Mouse (Mus musculus) hematopoietic stem cell, adult 5-6 weeks (primary cell): Measurements from ENCODE around the gene Hrct1. TPM values are rescaled to one million over a fixed set of nuclear protein-coding genes. Genes with fewer than 3 reads are reported as not detected.

Experiments
- ATAC-seq, 2 experiments: fragments of 125-278 bp in 1 of 2; replicated peaks in 1 of 2; 2 replicates each; pipeline ENCODE4 v1.8.0; 2016 to 2017; ENCODE audit warnings: inconsistent platforms in 2 of 2, mild to moderate bottlenecking in 2 of 2, moderate number of reproducible peaks in 2 of 2, low read depth in 1 of 2, moderate TSS enrichment in 1 of 2; ENCODE audit not compliant: low FRiP score in 2 of 2, poor library complexity in 2 of 2, severe bottlenecking in 2 of 2, insufficient read depth in 1 of 2, low TSS enrichment in 1 of 2
- total RNA-seq: library from RNA; stranded (forward); fragments of 172-1452, 232-1000 nt; gene quantifications from 2 replicates; pipeline ENCODE4 v1.2.3, GENCODE M21; 2017

Hrct1 gene
- total RNA-seq, 1 experiment from 2014 or later: not detected

DNA sequence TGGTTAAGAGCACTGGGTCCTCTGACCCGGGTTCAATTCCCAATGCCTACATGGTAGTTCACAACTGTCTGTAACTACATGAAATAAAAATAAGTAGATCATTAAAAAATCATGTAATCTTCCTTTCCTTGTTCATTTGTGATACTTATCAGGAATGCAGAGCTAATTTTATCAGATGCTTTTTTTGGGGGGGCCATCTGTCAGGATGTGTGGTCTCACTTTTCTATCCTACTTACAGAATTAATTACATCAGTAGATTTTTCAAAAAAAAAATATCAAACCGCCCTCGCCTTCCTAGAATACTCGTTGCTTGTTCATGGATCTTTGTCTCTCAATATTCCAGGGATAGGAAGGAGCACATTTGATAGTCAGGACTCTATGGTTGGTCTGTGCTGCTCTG, 4.8 kb upstream of the Hrct1 start:
- no peak for ATAC-seq

- no peak for ATAC-seq
Measured at GRCm38 (mm10) chr4:43724764-43725163, 2.2 kb upstream of the Hrct1 start.

GRCm38 (mm10) chr4:43726228-43726993, 577 bp upstream of the Hrct1 start:
- no peak for ATAC-seq

- no peak for ATAC-seq
Measured at GRCm38 (mm10) chr4:43727718-43728575, 959 bp downstream of the Hrct1 start.

- ATAC-seq: no peak
Measured at GRCm38 (mm10) chr4:43728576-43728954, 1.6 kb downstream of the Hrct1 start.

- no peak for ATAC-seq
Measured at GRCm38 (mm10) chr4:43729126-43729525, 2.1 kb downstream of the Hrct1 start.

DNA sequence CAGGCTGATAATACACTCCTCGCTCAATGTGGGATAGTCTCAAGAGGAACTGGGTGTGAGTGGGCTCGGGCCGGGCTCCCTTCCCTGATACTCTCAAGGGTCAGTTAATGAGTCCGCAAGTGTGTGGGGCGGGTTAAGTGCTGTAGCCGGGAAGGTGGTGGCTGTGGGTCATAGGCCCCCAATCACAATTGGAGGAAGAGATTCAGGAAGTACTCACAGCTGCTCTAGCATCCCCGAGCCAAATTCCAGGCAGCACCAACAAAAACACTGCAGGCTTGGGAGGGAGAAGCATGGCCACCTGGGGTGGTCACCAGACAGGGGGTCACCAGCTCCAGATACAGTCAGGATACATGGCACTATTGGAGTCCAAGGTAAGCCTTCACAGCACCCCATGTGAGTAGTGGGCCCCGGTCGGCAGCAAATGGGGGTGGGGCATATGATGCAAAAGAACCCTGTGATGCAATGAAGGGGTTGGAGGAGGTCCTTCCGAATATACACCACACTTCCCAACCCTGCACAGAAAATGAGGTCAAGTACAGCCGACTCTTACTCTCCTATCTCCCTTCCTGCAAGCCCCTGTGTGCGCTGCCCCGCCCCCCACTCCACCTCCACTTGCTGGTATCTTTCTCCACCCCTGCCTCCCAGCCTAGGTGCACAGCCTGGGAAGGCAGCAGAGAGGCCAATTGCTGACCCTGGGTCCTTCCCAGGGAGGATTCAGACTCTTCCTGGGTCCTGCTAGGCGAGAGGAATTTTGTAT, 3.0 kb downstream of the Hrct1 start, which contains the start of gene Spaar:
Spaar (plus strand) TSS at position 241 of the 757 bp plus-strand sequence.
- ATAC-seq: no peak

DNA sequence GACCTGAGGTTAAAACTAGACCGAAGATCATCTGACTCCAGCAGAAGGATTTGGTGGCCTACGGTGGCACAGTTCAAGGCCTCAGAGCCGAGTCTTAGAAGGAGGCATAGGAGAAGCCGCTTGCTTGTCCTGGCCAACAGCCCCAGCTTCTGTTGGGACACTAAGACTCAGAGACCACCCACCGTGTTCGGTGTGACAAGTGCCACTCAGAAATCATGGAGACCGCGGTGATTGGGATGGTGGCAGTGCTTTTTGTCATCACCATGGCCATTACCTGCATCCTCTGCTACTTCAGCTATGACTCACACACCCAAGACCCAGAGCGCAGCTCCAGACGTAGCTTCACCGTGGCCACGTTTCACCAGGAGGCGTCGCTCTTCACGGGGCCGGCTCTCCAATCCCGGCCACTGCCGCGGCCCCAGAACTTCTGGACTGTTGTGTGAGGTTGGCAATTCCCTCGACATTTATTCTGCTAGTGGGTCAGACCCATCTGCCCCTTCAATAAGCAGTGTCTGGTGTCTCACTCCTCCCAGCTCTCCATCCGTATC, 3.8 kb downstream of the Hrct1 start:
- no peak for ATAC-seq

DNA sequence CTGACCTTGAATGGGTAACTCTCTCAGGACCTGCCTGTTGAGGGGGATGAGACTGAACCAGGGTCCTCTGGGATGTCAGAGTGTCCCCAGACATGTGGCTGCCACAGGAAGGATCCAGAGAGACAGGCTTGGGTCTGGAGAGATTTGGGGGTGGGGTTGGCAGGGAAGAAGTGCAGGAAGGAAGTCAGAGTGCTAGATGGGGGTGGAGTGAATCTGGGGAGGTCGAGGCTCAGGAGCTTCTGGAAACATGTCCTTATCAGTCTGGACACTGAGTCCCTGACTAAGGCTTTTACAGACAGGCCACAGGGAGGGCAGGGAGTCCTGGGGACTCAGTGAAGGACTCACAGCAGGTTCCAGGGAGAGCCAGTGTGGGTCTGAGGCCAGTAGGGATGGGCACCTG, 5.2 kb downstream of the Hrct1 start:
- no peak for ATAC-seq

DNA sequence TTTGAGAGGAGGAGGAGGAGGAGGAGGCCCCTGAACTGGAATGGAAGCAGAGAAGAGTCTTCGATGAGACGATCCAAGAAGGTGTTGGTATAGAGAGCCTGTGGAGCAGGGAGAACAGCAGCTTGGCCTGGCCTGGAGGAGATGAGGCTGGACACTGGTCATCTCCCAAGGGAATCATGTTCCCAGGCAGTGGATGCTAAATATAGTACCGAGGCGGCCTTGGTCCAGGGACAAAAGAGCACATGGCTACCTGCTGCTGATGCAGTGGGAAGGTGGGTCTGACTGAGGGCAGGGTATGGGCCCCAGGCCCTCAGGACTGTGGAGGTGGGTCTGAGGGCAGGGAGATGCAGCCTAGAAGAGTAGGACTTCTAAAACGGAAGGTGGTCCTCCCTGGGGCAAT, 6.2 kb downstream of the Hrct1 start:
- no peak for ATAC-seq

DNA sequence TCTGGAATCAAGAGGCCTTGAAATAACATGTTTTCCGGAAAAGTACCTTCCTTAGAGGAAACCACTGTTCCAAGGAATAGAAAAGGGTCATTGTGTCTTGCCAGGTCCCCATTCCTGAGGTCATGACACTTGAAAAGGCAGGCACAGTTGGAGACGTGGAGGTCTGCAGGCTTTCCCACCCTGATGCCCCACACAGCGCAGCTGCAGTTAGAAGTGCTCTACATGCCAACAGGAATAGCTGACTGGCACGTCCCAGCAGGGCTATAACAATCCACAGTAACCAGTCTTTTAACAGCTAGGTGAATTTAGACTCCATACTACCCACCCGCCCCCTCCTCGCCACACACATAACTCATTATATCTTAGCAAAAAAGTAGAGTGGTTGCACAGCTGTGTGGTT, 10.2 kb downstream of the Hrct1 start:
- ATAC-seq: no peak

DNA sequence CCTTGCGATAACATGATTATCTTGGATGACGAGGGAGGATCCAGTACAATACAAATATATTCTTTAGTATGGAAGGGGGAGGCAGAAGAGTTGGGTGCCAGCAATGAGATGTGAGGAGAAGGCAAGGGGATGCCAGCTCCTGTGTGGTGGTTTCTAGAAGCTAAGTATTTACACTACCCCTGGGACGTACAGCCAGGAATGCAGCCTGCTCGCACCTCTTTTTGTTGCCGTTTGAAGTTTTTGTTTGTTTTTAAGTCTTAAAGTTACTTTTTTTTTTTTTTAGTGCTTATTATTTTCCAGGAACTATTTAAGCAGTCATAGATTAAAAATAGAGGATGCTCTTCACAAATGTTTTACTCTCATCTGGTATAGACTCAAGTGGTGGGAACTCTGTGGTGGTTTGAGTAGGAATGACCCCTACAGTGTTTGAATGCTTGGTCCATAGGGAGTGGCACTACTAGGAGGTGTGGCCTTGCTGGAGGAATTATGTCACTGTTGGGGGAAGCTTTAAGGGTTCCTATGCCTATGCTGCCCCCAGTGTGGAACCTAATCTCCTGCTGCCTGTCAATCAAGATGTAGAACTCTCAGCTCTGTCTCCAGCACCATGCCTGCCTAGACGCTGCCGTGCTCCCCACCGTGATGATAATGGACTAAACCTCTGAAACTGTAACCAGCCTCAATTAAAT, 12.1 kb downstream of the Hrct1 start:
- no peak for ATAC-seq

- ATAC-seq: no peak
Measured at GRCm38 (mm10) chr4:43741526-43741925, 14.5 kb downstream of the Hrct1 start.

DNA sequence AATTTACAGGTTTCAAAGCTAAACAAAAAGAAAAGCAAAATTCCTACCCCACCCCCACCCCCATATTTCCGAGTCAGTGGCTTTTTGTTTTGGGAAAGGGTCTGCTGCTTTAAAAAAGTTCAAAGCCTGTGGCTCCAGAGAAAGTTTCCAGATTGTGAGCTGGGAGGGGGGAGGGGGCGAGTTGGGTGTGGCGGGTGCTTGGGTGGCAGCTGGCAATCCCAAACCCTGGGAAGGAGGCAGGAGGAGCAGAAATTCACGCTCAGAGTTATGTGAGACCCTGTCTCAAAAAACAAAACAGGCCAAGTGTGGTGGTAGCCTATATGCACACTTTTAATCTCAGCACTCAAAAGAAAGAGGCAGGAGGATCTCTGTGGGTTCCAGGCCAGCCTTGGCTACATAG, 15.6 kb downstream of the Hrct1 start:
- no peak for ATAC-seq

GRCm38 (mm10) chr4:43743099-43743498, 16.1 kb downstream of the Hrct1 start:
- ATAC-seq: no peak

DNA sequence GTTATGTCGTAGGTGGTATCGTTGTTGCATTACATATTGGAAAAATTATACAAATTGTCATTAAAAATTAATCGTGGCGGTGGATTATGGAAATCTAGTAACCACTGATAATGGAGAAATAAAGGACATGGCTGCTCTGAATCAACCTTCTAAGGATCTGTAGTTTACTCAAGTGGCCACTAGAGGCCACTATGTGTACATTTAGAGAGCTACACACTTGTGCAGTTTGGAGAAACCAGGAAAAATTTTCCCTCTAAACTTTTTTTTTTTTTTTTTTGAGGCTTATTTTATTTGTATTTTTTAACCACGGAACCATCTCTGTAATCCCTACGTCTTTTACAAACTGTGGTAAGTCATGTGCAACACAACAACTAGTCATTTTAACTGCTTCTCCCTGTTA, 18.2 kb downstream of the Hrct1 start:
- ATAC-seq: peak; percentile 22 to 48; a peak in 2 of 4 replicates

- ATAC-seq: no peak
Measured at GRCm38 (mm10) chr4:43757213-43757612, 30.2 kb downstream of the Hrct1 start.
